Mouse (Mus musculus) kidney, adult 9 months (tissue): ENCODE measurements around the gene Glrx5.
A peak's percentile ranks its signal among the peaks of the same experiment; 100 is the strongest.

Source experiments
- DNase-seq: peaks from one replicate; pipeline ENCODE4 v3.0.0; 2022

Glrx5 gene

DNA sequence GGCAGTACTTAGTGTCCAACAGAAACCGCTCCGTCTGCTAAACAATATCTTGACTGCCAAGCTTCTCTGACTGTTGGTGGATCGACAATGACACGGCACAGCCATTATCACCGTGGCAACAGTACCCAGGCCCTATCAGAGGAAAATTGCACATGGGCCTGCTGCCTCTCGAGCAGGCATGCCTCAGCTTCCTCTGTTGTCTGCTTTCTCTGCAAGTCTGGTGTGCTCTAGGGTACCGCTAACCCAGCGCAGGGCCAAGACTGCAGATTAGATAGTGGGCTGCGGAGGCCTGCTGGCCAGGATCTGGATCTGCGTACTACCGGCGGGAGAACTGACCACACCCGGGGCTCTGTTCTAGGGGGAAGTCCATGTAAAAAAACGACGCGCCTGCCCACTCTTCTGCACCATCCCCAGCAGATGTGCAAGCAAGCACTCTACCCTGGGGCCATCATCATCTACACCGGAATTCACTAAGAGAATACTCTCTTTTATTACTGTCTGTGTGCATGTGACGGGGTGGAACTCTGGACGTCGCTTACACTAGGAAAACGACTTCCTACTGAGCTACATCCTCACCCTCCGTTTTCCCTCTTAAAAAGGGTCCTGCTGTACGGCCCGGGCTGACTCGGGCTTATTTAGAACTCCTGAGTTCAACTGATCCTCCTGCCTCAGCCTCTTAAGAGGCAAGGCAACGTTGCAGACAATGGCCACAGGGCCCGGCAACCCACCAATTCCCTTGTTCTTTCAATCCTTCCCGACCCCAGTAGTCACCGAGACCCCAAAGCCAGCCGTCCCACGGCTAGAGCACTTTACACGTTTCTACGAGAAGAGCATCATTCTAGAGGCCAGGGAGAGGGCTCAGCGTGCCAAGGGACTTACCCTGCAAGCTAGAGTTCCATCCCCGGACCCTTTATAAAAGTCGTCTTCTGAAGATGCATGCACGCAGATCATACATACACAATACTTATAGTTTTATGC, 1.1 kb upstream of the Glrx5 start:
- DNase-seq, result no peak

DNA sequence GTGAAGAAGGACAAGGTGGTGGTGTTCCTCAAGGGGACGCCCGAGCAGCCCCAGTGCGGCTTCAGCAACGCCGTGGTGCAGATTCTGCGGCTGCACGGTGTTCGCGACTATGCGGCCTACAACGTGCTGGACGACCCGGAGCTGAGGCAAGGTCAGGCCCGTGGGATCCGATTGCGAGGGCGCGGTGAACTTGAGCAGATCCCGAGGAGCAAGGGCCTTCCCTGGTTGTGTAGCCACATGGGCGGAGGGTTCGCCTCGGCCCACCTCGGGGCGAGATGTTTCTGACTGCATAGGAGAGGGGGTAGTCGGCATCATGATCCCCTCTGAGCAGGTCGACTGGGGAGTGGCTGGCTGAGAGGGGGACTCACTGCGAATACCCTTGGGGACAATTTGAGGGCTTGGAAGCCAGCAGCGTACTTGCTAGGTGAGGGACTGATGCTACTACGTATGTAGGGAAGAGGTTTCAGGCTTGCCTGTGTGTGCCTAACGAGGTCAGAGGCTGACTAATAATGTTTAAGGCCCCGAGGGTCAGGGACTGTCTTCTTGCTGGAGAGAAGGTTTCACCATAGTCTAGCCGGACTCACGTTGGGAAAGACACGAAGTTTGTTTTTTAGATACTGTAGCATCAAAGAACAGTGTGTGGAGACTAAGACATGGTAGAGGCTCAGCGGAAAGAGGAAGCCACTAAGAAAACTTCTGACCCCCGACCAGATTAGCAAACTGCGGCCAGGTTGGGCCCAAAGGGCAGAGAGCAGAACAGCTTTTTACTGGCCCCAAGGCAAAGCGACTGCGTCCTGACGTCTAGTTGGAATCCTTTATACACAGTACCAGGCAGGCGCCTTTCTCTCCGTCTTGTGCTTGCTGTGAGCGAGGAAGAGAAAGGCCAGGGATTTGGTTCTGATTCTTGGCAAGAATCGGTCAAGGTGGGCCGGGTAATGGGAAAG, 616 bp downstream of the Glrx5 start:
- peak; percentile 45 for DNase-seq

DNA sequence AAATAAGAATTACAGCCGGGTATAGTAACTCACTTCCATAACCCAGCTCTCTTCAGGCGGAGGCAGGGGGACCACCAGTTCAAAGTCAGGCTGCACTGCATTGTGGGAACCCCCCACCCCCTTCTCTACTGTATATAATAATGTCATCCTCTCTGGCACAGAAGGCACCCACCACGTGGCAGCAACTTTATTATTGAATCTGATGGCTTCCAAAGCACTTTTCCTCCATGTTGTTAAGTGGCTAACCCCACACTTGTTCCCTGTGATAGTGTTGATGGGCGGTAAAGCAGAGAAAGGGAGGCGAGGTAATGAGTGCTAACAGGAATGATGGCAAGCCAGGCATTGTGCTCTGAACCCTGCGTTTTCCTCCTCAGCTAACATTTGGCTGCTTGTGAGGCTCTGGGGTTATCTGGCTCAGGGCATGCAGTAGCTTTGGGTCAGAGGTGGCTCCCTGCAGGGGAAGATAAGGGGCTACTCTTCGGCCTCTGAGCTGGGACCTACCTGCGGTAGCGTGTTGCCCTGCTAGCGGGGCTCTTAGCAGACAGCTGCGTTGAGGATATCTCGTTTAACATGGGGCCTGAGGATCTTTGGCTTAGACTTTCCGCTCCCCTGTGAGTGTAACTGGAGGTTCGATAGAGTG, 1.8 kb downstream of the Glrx5 start:
- DNase-seq, result no peak

DNA sequence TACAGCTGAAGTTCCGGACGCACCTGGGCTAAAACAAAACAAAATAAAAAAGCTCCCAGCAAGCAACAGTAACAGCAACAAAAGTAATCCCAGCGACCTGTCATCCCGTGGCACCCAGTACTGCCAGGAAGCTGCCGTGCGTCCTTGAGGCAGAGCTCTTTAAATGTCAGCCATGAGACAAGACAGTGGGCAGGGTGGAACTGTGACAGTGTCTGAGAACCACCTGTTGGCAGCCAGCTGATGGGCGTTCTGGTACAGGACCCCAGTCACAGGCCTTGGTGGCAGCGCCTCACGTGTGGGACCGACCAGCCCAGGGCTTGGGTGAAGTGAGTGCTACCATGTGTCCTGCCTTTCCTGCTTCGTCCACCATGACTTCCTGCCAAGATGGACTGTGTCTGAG, 5.7 kb downstream of the Glrx5 start:
- DNase-seq, result no peak

DNA sequence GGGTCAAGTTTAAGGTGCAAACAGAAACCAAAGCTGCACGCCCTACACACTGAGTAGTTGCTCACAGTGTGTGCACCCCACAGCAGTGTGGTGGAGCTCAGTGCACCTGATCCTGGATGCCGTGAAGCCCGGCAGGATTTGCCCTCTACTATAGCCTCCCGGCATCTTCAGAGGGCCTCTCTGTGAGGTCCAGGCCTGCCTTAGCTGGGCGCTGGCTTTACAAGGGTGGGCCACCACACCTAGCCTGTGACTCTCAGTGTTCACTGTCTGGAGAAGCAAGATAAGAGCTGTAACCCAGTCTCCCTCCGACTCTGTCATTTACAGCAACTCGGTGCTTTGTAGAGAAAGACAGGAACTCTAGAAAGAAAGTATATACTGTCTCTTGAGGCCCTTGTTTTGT, 6.4 kb downstream of the Glrx5 start:
- no peak for DNase-seq

DNA sequence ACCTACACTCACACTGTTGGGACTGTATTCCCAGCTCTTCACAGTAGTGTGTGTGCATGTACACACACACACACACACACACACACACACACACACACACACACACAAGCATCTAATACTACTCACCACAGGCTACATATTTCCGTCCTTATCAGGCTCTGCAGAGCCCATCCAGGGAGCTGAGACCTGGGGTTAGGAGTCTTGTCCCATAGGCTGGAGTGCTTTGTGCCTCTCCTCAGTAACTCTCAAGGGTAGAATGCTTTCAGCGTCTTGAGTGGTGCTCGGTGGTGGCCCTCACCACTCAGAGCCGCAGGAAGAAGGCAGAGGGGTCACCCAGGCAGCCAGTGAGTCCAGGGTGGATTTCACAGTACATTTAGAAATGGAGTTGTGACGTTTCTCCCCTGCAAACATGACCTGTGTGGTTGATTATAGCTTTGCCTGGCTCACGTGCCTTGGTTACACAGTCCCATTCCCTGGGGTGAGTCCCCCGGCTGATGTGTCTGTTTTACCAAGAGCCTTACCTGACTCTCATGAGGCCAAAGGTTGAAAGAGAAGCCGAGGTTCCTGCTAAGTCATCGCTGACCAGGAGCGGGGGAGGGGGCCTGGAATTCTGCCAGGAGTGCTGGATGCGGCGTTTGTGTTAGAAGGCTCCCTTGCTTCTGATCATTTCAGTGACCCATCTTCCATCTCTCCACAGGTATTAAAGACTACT, 7.2 kb downstream of the Glrx5 start:
- peak; percentile 80 for DNase-seq

DNA sequence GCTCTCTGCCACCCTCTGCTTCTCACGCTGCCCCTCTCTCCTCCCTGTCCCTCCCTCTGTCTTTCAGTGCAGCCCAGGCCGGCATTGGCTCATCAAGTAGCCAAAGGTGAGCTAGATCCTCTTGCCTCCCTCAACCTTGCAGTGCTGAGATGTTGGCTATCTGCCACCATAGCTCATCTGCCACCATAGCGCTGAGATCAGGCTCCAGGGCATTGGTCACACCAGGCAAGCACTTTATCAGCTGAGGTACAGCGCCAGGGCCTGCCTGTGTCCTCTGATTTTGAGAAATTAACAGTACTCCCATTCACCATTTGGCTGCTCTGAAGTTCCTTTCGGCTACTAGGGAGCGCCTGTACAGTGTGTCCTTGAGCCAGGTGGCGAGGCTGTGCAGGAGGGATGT, 8.5 kb downstream of the Glrx5 start:
- no peak for DNase-seq

DNA sequence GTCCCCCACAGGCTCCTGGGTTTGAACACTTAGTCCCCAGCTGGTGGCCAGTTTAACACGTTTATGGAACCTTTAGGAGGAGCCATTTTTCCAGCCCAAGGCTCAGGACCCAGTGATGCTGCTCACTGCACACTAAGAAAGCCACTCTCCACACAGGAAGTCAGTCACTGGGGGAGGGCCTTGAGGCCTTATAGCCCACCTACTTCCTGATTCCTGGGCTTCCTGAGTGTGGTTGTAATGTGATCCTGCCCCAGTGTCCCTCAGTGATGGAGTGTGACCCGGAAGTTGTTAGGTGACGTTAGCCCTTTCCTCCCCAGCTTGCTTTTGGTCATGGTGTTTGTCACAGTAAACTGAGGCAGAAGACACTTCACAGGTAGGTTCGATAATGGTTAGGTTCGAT, 10.6 kb downstream of the Glrx5 start:
- no peak for DNase-seq

DNA sequence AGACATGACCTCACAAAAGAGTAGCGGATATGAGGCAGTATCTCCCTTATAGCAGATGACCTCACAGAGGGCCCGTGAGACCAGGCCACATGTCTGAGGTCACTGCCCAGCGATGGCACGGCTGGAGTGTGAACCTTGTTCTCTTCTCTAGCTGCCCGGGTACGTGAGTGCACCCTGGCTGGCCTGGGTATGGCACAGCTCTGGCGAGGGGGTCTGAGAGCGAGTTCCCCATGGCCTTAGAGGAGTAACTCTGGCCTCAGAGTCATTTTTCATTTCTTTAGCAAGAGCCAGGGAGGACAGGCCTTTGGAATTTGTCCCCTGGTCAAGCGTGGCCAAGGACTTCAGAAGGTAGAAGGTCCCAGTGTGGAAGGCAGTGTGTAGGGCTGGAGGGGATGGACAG, 12.3 kb downstream of the Glrx5 start:
- peak; percentile 63 for DNase-seq

DNA sequence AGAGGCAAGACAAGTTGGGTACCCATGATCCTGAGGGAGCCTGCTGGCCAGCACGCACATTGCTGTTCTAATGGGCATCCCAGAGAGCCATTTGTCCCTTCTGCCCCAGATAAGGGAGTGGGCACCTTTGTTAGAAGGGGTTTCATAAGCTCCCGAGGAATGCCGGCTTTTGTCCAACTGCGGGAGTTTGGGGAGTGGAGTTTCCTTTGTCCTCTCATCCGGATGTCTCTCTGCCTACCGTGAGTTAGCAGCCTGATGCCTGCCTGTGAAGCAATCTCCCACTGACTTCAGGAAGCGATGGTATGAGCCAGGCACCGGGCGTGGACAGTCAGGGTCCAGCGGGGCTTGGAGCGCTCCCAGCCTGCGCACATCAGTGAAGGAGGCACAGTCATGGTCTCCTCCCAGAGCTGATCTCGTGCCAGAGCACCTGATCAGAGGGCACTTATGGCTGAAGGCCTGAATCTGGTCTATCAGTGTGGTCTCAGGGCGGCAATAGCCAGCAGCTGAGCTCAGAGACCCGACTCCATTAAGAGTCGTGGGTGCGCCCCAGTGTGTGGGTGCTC, 15.9 kb downstream of the Glrx5 start:
- no peak for DNase-seq

DNA sequence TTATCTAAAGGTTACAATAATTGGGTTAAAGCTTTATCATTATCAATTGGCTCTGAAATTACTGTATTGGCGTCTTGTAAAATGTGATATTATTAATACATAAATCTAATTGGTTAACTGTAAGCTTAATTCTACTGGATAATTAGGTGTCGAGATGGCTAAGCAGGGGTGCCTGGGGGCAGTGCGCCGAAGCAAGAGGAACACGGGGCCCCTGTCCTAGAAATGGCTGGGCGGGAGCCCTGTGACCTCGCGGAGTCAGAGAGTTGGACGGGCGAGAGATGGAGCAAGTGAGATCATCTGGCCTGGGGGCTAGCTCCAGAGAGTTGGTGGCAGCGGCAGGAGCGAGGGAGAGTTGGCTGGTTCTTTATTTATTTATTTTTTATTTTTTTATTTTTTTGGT, 17.3 kb downstream of the Glrx5 start:
- no peak for DNase-seq

DNA sequence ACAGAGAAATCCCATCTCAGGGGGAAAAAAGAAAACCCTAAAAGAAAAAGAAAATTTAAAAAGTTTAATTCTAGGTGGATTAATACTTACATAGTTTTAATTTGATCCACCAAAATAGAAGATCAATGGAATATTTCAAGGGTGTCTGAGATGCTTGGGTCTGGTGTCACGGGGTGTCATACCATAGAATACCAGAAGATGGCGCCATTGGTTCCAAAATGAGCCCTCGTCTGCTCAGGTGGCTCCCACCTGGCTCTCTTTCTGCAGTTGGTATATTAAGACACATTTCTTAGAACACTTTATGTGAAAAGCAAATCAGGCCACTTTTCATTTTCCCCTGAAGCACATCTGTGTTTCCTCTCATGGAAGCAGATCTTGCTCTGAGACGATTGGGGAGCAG, 18.4 kb downstream of the Glrx5 start:
- DNase-seq, result peak; percentile 72

DNA sequence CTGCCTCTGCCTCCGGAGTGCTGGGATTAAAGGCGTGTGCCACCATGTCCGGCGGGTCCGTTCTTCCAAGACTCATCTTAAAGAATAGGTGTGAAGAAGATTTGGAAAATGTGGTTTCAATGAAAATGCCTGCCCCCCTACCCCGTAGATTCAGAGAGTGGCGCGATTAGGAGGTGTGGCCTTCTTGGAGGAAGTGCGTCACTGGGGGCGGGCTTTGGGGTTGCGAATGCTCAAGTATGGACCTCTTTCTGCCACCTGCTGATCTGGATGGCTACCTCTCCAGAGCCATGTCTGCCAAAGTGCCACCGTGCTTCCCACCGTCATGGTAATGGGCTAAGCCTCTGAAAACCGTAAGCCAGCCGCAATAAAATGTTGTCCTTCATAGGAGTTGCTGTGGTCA, 21.6 kb downstream of the Glrx5 start:
- no peak for DNase-seq

DNA sequence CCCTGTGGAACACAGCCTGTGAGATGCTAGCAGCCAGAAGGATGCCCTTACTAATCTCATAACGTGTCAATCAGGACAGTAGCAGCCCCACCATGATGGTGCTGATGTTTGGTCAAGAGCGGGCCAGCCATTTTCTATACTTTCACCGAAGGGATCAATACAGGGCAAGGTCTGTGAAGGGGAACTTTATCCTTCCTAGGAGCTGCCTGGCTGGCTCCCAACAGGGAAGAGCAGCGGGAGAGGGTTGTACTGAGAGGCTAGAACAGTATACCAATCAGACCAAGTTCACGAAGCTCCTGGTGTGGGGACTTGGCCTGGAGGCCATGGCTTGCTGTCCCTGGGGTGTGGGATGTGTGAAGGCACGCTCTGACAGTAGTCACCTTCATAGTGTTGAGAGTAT, 22.8 kb downstream of the Glrx5 start:
- no peak for DNase-seq

DNA sequence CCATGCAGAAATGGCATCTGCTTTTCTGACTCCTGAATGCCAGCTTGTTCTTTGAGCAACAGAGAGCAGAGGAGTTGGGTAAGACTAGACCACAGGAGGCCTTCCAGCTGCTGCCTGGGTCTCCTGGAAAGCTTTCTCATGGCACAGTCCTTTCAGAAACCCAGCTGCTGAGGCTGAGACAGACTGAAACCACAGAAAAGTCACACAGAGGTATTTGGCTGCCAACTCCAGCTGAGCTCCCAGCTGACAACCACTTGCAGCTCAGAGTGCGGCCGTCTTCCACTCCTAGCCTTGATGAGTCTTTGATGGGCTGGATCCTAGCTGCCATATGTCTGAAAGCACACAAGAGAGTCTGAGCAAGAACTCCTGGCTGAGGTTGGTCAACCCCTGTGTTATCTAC, 27.5 kb downstream of the Glrx5 start:
- no peak for DNase-seq

DNA sequence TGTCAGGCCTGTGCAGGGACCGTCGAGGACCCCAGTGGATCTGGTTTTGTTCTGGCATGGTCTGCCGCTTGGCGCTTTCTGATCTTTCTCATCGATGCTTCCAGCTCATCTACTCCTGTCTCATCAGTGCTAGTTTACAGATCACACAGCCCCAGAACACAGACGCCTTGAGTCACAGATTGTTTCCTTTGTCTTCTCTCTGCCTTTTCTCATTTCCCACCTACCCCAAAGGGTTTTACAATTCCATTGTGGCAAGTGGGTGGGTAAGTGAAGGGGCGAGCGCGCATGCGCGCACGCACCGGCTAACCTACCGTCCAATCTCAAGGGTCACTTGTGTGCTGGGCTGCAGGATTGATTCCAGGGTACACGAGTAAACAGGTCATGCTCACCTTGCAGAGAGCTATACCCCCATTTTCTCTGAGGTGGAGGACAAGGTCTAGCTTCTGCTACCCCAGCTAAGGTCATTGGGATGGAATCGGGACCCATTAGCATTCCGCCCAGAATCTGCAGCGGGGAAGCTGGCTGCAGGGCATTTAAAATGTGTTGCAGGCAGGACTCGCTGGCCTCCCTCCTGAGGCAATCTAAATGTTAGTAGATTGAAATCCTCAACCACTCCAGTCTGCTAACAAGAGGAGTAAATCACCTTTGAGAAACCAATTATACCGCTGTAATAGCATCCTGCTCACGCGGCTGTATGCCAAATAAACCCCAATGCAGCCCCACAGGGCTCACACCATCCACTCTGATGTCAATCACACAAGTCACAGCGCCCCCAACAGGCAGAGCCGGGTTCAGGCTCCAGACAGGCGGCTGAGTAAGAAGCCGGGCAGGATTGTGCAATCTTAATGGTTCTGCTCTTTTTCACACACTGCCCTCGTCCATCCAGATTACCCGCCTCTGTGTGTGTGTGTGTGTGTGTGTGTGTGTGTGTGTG, 31.0 kb downstream of the Glrx5 start:
- no peak for DNase-seq

DNA sequence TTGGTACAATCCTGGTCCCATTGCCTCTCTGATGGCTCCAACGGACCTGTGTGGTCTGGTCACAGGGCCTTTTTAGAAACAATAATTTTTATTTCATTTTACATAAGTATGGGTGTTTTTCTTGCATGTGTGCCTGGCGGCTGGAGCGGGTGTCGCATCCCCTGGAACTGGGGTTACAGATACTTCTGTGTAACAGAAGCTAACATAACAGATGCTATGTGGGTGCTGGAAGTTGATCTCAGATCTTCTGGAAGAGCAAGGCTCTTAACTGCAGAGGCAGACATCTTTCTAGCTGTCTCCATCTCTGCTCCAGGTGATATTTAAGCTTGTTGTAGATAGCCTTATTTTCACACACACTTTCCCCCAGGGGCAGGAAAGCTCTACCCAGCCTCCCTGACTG, 31.7 kb downstream of the Glrx5 start:
- no peak for DNase-seq

DNA sequence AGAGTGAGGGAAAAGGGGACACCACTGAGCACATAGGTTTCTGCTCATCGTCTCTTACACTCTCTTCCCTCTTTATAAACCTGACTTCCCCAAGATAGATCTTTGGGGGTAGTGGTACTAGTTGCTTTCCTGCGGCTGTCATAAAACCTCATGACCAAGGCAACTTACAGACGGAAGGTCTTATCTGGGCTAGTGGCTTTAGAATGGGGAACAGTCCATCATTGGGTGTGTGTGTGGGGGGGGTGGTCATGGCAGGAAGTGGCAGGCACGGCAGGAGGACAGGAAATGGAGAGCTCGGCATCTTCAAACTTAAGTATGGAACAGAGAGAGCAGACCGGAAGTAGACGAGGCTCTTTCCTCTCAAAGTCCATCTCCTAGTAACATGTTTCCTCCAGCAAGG, 32.6 kb downstream of the Glrx5 start:
- DNase-seq, result no peak

DNA sequence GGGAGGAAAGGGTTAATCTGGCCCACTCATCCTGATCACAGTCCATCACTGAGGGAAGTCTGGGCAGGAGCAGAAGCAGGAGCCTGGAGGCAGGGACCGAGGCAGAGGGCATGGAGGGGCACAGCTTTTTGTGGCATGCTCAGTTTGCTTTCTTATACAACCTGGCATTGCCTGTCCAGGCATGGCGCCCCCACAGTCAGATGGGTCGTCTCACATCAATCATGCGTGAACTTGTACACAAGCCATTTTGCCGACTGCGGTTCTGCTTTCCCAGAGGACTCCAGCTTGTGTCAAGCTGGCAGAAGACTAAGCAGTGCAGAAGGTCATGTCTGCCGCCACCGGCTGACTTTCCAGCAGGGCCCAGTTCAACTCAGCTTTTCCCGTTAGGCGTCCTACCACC, 34.0 kb downstream of the Glrx5 start:
- no peak for DNase-seq

DNA sequence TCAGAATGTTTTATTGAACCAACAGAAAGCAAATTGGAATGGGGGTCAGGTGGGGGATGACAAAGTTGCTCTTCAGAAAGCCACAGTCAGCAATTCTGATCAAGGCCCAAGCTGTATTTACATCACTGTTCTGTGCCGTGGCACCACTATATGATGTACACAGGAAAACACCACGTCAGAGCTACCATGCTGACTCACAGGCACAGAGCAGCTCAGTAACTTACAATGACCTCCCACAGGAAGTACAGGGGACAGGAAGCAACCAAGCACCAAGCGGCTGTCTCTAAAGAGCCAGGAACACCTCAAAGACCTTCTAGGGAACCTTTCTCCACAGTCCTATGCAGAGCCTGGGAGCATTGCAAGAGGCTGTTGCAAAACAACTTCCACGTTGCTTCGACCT, 36.4 kb downstream of the Glrx5 start:
- no peak for DNase-seq

DNA sequence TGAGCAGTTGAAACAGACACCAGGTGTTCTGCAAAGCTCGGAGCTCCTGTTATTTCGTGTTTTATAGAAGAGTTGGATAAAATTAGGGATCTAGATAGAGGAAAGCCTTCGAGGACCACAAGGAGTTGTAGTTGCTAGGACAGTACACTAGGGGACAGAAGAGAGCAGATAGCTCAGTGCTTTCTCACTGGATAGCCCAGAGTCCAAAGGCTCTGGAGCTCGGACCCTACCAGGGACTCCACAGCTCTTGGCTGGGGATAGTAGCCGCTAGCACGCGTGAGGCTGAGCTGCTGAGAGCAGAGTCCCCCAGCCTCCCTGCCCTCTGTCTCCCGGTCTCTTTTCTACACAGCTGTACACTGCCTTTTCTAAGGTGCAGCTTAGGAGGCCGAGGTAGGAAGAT, 41.2 kb downstream of the Glrx5 start:
- DNase-seq, result peak; percentile 45
